Mouse (Mus musculus): Measurements from ENCODE around the gene Cep85l. TPM values are rescaled to one million over a fixed set of nuclear protein-coding genes. Genes with fewer than 3 reads are reported as not detected.

Cep85l gene
- 5.1 TPM in 2 replicates for polyA plus RNA-seq (2015; fragmentation: Nextera tagmentation; extraction: Ambion mirVana)

GRCm38 (mm10) chr10:53379709-53380106 lies at the start of gene Cep85l:
TSS of gene Cep85l (minus strand) at chr10:53379947.
- under 1% methylated on average over 23 of the region's 31 CpGs for WGBS
- peak; percentile 98 for ATAC-seq (replicated peaks; ENCODE audit: insufficient number of reproducible peaks, insufficient read depth, low FRiP score, low read depth)
- Histone ChIP-seq H3K4me1 (replicated peaks) (peaks cover 22% of the 10 kb centered on the region), H3K4me3 (peak within 1 kb of the TSS; percentile 79), H3K36me3 (no peaks in the 10 kb centered on the region), H3K27me3 (no peaks in the 10 kb centered on the region), H3K27ac (peak within 1 kb of the TSS; percentile 98), H3K9me3 (replicated peaks) (no peaks in the 10 kb centered on the region), H3K9ac (peak within 1 kb of the TSS; percentile 98), H3K4me2 (peak within 1 kb of the TSS; percentile 72)

GRCm38 (mm10) chr10:53428695-53429447 lies 49.1 kb upstream of the Cep85l start:
- Histone ChIP-seq H3K4me1 (replicated peaks) (peaks cover 16% of the 10 kb centered on the region), H3K27ac (0 out of 2 replicates have a peak overlapping the region, but pooled peaks have one; percentile 26), H3K9ac (no peak overlapping the region), H3K4me2 (no peak overlapping the region), H3K4me3 (no peak overlapping the region), H3K36me3 (no peaks in the 10 kb centered on the region), H3K27me3 (no peaks in the 10 kb centered on the region), H3K9me3 (replicated peaks) (no peaks in the 10 kb centered on the region)
- ATAC-seq (replicated peaks; ENCODE audit: insufficient number of reproducible peaks, insufficient read depth, low FRiP score, low read depth): peak; percentile 64; the same call in 1 of the 2 replicates
- WGBS: 33% methylated on average over 7 of the region's 7 CpGs

- Histone ChIP-seq H3K27me3 (no peaks in the 10 kb centered on the region), H3K4me3 (no peak overlapping the region), H3K27ac (no peak overlapping the region), H3K4me1 (replicated peaks) (peaks cover 24% of the 10 kb centered on the region), H3K9ac (no peak overlapping the region), H3K9me3 (replicated peaks) (no peaks in the 10 kb centered on the region), H3K36me3 (no peaks in the 10 kb centered on the region), H3K4me2 (no peak overlapping the region)
- no peak for ATAC-seq (replicated peaks; ENCODE audit: insufficient number of reproducible peaks, insufficient read depth, low FRiP score, low read depth)
- WGBS: 82% methylated on average over 2 of the region's 2 CpGs
Observed at GRCm38 (mm10) chr10:53426524-53426923, 46.8 kb upstream of the Cep85l start.

GRCm38 (mm10) chr10:53423091-53423490 lies 43.3 kb upstream of the Cep85l start:
- no peaks in the 10 kb centered on the region for H3K9me3 ChIP-seq (replicated peaks)
- no peak overlapping the region for H3K4me2 ChIP-seq
- no peak for ATAC-seq (replicated peaks; ENCODE audit: insufficient number of reproducible peaks, insufficient read depth, low FRiP score, low read depth)
- H3K4me3 ChIP-seq: no peak overlapping the region
- H3K4me1 ChIP-seq (replicated peaks): peaks cover 11% of the 10 kb centered on the region
- H3K9ac ChIP-seq: no peak overlapping the region
- 100% methylated on average over 1 of the region's 1 CpGs for WGBS
- no peak overlapping the region for H3K27ac ChIP-seq
- no peaks in the 10 kb centered on the region for H3K27me3 ChIP-seq
- no peaks in the 10 kb centered on the region for H3K36me3 ChIP-seq

GRCm38 (mm10) chr10:53422206-53422605 lies 42.5 kb upstream of the Cep85l start:
- no peaks in the 10 kb centered on the region for H3K9me3 ChIP-seq (replicated peaks)
- no peak overlapping the region for H3K9ac ChIP-seq
- H3K36me3 ChIP-seq: no peaks in the 10 kb centered on the region
- H3K27ac ChIP-seq: peak overlapping the region; percentile 60
- H3K4me3 ChIP-seq: no peak overlapping the region
- no peak for ATAC-seq (replicated peaks; ENCODE audit: insufficient number of reproducible peaks, insufficient read depth, low FRiP score, low read depth)
- H3K27me3 ChIP-seq: no peaks in the 10 kb centered on the region
- peaks cover 11% of the 10 kb centered on the region for H3K4me1 ChIP-seq (replicated peaks)
- no peak overlapping the region for H3K4me2 ChIP-seq
- WGBS: 6% methylated on average over 1 of the region's 1 CpGs

GRCm38 (mm10) chr10:53421613-53422012 lies 41.9 kb upstream of the Cep85l start:
- Histone ChIP-seq H3K9me3 (replicated peaks) (no peaks in the 10 kb centered on the region), H3K27ac (0 out of 2 replicates have a peak overlapping the region, but pooled peaks have one; percentile 8)
- 29% methylated on average over 6 of the region's 6 CpGs for WGBS

GRCm38 (mm10) chr10:53420069-53420468 lies 40.3 kb upstream of the Cep85l start:
- Histone ChIP-seq H3K9ac (no peak overlapping the region), H3K4me2 (no peak overlapping the region), H3K27ac (no peak overlapping the region), H3K36me3 (no peaks in the 10 kb centered on the region), H3K4me1 (replicated peaks) (peaks cover 24% of the 10 kb centered on the region), H3K4me3 (no peak overlapping the region), H3K27me3 (no peaks in the 10 kb centered on the region), H3K9me3 (replicated peaks) (no peaks in the 10 kb centered on the region)
- no peak for ATAC-seq (replicated peaks; ENCODE audit: insufficient number of reproducible peaks, insufficient read depth, low FRiP score, low read depth)

More at GRCm38 (mm10) chr10:53421613-53422012, 41.9 kb upstream of the Cep85l start:
- no peaks in the 10 kb centered on the region for H3K36me3 ChIP-seq
- H3K4me2 ChIP-seq: no peak overlapping the region
- no peak overlapping the region for H3K4me3 ChIP-seq
- ATAC-seq (replicated peaks; ENCODE audit: insufficient number of reproducible peaks, insufficient read depth, low FRiP score, low read depth): no peak
- no peak overlapping the region for H3K9ac ChIP-seq
- no peaks in the 10 kb centered on the region for H3K27me3 ChIP-seq
- H3K4me1 ChIP-seq (replicated peaks): peaks cover 15% of the 10 kb centered on the region

- H3K4me2 ChIP-seq: no peak overlapping the region
- peaks cover 26% of the 10 kb centered on the region for H3K4me1 ChIP-seq (replicated peaks)
- no peak overlapping the region for H3K4me3 ChIP-seq
- no peak overlapping the region for H3K9ac ChIP-seq
- WGBS: 60% methylated on average over 4 of the region's 4 CpGs
- no peak for ATAC-seq (replicated peaks; ENCODE audit: insufficient number of reproducible peaks, insufficient read depth, low FRiP score, low read depth)
- H3K27ac ChIP-seq: no peak overlapping the region
- H3K36me3 ChIP-seq: no peaks in the 10 kb centered on the region
- H3K9me3 ChIP-seq (replicated peaks): no peaks in the 10 kb centered on the region
- H3K27me3 ChIP-seq: no peaks in the 10 kb centered on the region
Observed at GRCm38 (mm10) chr10:53419139-53419935, 39.6 kb upstream of the Cep85l start.

GRCm38 (mm10) chr10:53417015-53417414 lies 37.3 kb upstream of the Cep85l start:
- H3K27me3 ChIP-seq: no peaks in the 10 kb centered on the region
- H3K27ac ChIP-seq: no peak overlapping the region
- H3K4me2 ChIP-seq: no peak overlapping the region
- H3K4me3 ChIP-seq: no peak overlapping the region
- H3K36me3 ChIP-seq: no peaks in the 10 kb centered on the region
- H3K4me1 ChIP-seq (replicated peaks): peaks cover 26% of the 10 kb centered on the region
- no peaks in the 10 kb centered on the region for H3K9me3 ChIP-seq (replicated peaks)
- H3K9ac ChIP-seq: no peak overlapping the region
- no peak for ATAC-seq (replicated peaks; ENCODE audit: insufficient number of reproducible peaks, insufficient read depth, low FRiP score, low read depth)
- WGBS: 46% methylated on average over 2 of the region's 2 CpGs

GRCm38 (mm10) chr10:53416152-53416712 lies 36.5 kb upstream of the Cep85l start:
- Histone ChIP-seq H3K36me3 (no peaks in the 10 kb centered on the region), H3K4me3 (no peak overlapping the region), H3K27ac (no peak overlapping the region), H3K27me3 (no peaks in the 10 kb centered on the region), H3K9ac (no peak overlapping the region), H3K4me1 (replicated peaks) (peaks cover 22% of the 10 kb centered on the region), H3K9me3 (replicated peaks) (no peaks in the 10 kb centered on the region), H3K4me2 (no peak overlapping the region)
- WGBS: 65% methylated on average over 9 of the region's 9 CpGs
- ATAC-seq (replicated peaks; ENCODE audit: insufficient number of reproducible peaks, insufficient read depth, low FRiP score, low read depth): no peak

GRCm38 (mm10) chr10:53415252-53415651 lies 35.5 kb upstream of the Cep85l start:
- no peaks in the 10 kb centered on the region for H3K36me3 ChIP-seq
- 62% methylated on average over 9 of the region's 9 CpGs for WGBS

More at GRCm38 (mm10) chr10:53415252-53415651, 35.5 kb upstream of the Cep85l start:
- Histone ChIP-seq H3K9ac (no peak overlapping the region), H3K27me3 (no peaks in the 10 kb centered on the region), H3K9me3 (replicated peaks) (no peaks in the 10 kb centered on the region), H3K4me2 (no peak overlapping the region), H3K4me3 (no peak overlapping the region), H3K4me1 (replicated peaks) (peaks cover 22% of the 10 kb centered on the region), H3K27ac (0 out of 2 replicates have a peak overlapping the region, but pooled peaks have one; percentile 20)
- ATAC-seq (replicated peaks; ENCODE audit: insufficient number of reproducible peaks, insufficient read depth, low FRiP score, low read depth): no peak
